Mouse (Mus musculus) MEL (cell line): ENCODE measurements at regions not wholly inside any gene's neighbourhood (a gene's known extent, or its start where the extent isn't known, plus 50 kb on each side); places are given as distances from the start of the nearest gene placed in this dataset.

Experiments
- DNase-seq: peaks from one replicate; pipeline ENCODE4 v3.0.0; 2011; ENCODE audit warnings: low read depth, low spot score
- H3K27ac ChIP-seq: 2 replicates; pipeline ENCODE4 v1.5.1; 2012; ENCODE audit warnings: low read depth, mild to moderate bottlenecking, control low read depth, low read length, moderate library complexity; ENCODE audit not compliant: control insufficient read depth
- H3K27me3 ChIP-seq, 2 experiments: fragments of 150-350 bp in 1 of 2; sonication (generic) in 1 of 2; 2 replicates each; pipeline ENCODE4 v1.6.1; 2012; ENCODE audit warnings: low read length in 2 of 2, mild to moderate bottlenecking in 2 of 2, improper control_type of control experiment in 1 of 2, moderate library complexity in 1 of 2; ENCODE audit not compliant: insufficient read depth in 2 of 2, control insufficient read depth in 1 of 2
- H3K36me3 ChIP-seq, 2 experiments: 2 replicates each; pipeline ENCODE4 v1.6.1; 2012 to 2014; ENCODE audit warnings: low read length in 2 of 2, improper control_type of control experiment in 1 of 2, inconsistent platforms in 1 of 2, mild to moderate bottlenecking in 1 of 2; ENCODE audit not compliant: insufficient read depth in 2 of 2, control insufficient read depth in 1 of 2
- H3K4me1 ChIP-seq, 2 experiments: fragments of 150-350 bp in 1 of 2; sonication (generic) in 1 of 2; 2 replicates each; pipeline ENCODE4 v1.6.1; 2012; ENCODE audit warnings: low read length in 2 of 2, improper control_type of control experiment in 1 of 2, mild to moderate bottlenecking in 1 of 2; ENCODE audit not compliant: insufficient read depth in 2 of 2, control insufficient read depth in 1 of 2
- H3K4me3 ChIP-seq, 2 experiments: fragments of 150-350 bp in 1 of 2; sonication (generic) in 1 of 2; 2 replicates each; pipeline ENCODE4 v1.5.1; 2012; ENCODE audit warnings: low read depth in 2 of 2, low read length in 2 of 2, mild to moderate bottlenecking in 2 of 2, moderate library complexity in 2 of 2, control low read depth in 1 of 2, improper control_type of control experiment in 1 of 2; ENCODE audit not compliant: control insufficient read depth in 1 of 2, insufficient read depth in 1 of 2
- H3K79me2 ChIP-seq: 2 replicates; pipeline ENCODE4 v1.6.1; 2012; ENCODE audit warnings: mild to moderate bottlenecking, low read length, moderate library complexity; ENCODE audit not compliant: control insufficient read depth, poor library complexity, insufficient read depth
- H3K9ac ChIP-seq: 2 replicates; pipeline ENCODE4 v1.6.1; 2012; ENCODE audit warnings: low read depth, mild to moderate bottlenecking, control low read depth, low read length, moderate library complexity; ENCODE audit not compliant: control insufficient read depth, poor library complexity, severe bottlenecking
- H3K9me3 ChIP-seq: fragments of 150-350 bp; sonication (generic); replicated peaks from 2 replicates; pipeline ENCODE4 v1.6.1; 2012; ENCODE audit warnings: mild to moderate bottlenecking, low read length, improper control_type of control experiment, moderate library complexity; ENCODE audit not compliant: insufficient read depth
- BHLHE40 ChIP-seq: IDR thresholded peaks from 2 replicates; pipeline ENCODE4 v1.6.1; 2012; ENCODE audit warnings: low read depth, mild to moderate bottlenecking, inconsistent platforms, low read length, improper control_type of control experiment, borderline replicate concordance
- CHD1 ChIP-seq: IDR thresholded peaks from 2 replicates; pipeline ENCODE4 v1.6.1; 2012; ENCODE audit warnings: low read depth, mild to moderate bottlenecking, inconsistent platforms, low read length, improper control_type of control experiment
- CHD2 ChIP-seq: IDR thresholded peaks from 2 replicates; pipeline ENCODE4 v1.6.1; 2011; ENCODE audit warnings: low read length, improper control_type of control experiment
- E2F4 ChIP-seq: IDR thresholded peaks from 2 replicates; pipeline ENCODE4 v1.6.1; 2011; ENCODE audit warnings: low read depth, low read length, improper control_type of control experiment, borderline replicate concordance
- ELF1 ChIP-seq: IDR thresholded peaks from 2 replicates; pipeline ENCODE4 v1.6.1; 2014; ENCODE audit warnings: low read depth, mild to moderate bottlenecking, inconsistent platforms, low read length, improper control_type of control experiment, moderate library complexity
- ETS1 ChIP-seq: IDR thresholded peaks from 2 replicates; pipeline ENCODE4 v1.6.1; 2012; ENCODE audit warnings: low read depth, mild to moderate bottlenecking, inconsistent platforms, low read length, improper control_type of control experiment, moderate library complexity
- HCFC1 ChIP-seq: IDR thresholded peaks from 2 replicates; pipeline ENCODE4 v1.6.1; 2012; ENCODE audit warnings: low read depth, mild to moderate bottlenecking, inconsistent platforms, low read length, improper control_type of control experiment, moderate library complexity
- JUND ChIP-seq: IDR thresholded peaks from 2 replicates; pipeline ENCODE4 v1.6.1; 2011; ENCODE audit warnings: low read depth, mild to moderate bottlenecking, improper control_type of control experiment, low read length
- KAT2A ChIP-seq: conservative IDR thresholded peaks from 2 replicates; pipeline ENCODE4 v1.6.1; 2012; ENCODE audit warnings: low read depth, low read length, improper control_type of control experiment, inconsistent platforms
- MAZ ChIP-seq: IDR thresholded peaks from 2 replicates; pipeline ENCODE4 v1.6.1; 2012; ENCODE audit warnings: low read depth, mild to moderate bottlenecking, inconsistent platforms, low read length, improper control_type of control experiment
- MEF2A ChIP-seq: IDR thresholded peaks from 2 replicates; pipeline ENCODE4 v1.6.1; 2014; ENCODE audit warnings: low read depth, mild to moderate bottlenecking, inconsistent platforms, low read length, improper control_type of control experiment; ENCODE audit not compliant: poor library complexity, insufficient replicate concordance, severe bottlenecking; ENCODE audit errors: extremely low read depth
- MXI1 ChIP-seq: IDR thresholded peaks from 2 replicates; pipeline ENCODE4 v1.6.1; 2011; ENCODE audit warnings: mild to moderate bottlenecking, low read depth, low read length, improper control_type of control experiment
- MYC ChIP-seq: IDR thresholded peaks from 2 replicates; pipeline ENCODE4 v1.6.1; 2011; ENCODE audit warnings: low read depth, mild to moderate bottlenecking, low read length, improper control_type of control experiment, moderate library complexity
- NRF1 ChIP-seq: IDR thresholded peaks from 2 replicates; pipeline ENCODE4 v1.6.1; 2014; ENCODE audit warnings: low read depth, mild to moderate bottlenecking, inconsistent platforms, low read length, improper control_type of control experiment, moderate library complexity; ENCODE audit not compliant: poor library complexity, insufficient read depth, severe bottlenecking
- POLR2AphosphoS5 ChIP-seq: IDR thresholded peaks from 2 replicates; pipeline ENCODE4 v1.6.1; 2012; ENCODE audit warnings: low read depth, borderline replicate concordance, mild to moderate bottlenecking, inconsistent platforms, low read length, moderate library complexity, mixed read lengths
- RAD21 ChIP-seq: IDR thresholded peaks from 2 replicates; pipeline ENCODE4 v1.6.1; 2011; ENCODE audit warnings: mild to moderate bottlenecking, low read depth, low read length, improper control_type of control experiment
- RCOR1 ChIP-seq: IDR thresholded peaks from 2 replicates; pipeline ENCODE4 v1.6.1; 2012; ENCODE audit warnings: low read depth, mild to moderate bottlenecking, inconsistent platforms, low read length, improper control_type of control experiment
- SIN3A ChIP-seq: IDR thresholded peaks from 2 replicates; pipeline ENCODE4 v1.6.1; 2012; ENCODE audit warnings: low read length, improper control_type of control experiment, inconsistent platforms
- SMC3 ChIP-seq: IDR thresholded peaks from 2 replicates; pipeline ENCODE4 v1.6.1; 2011; ENCODE audit warnings: low read depth, low read length, improper control_type of control experiment
- TAL1 ChIP-seq: IDR thresholded peaks from 2 replicates; pipeline ENCODE4 v1.6.1; 2012; ENCODE audit warnings: mild to moderate bottlenecking, inconsistent platforms, low read length, moderate library complexity, mixed read lengths
- TCF12 ChIP-seq: IDR thresholded peaks from 2 replicates; pipeline ENCODE4 v1.6.1; 2014; ENCODE audit warnings: low read depth, mild to moderate bottlenecking, inconsistent platforms, low read length, improper control_type of control experiment, moderate library complexity
- UBTF ChIP-seq: IDR thresholded peaks from 2 replicates; pipeline ENCODE4 v1.6.1; 2012; ENCODE audit warnings: low read depth, mild to moderate bottlenecking, inconsistent platforms, low read length, improper control_type of control experiment, moderate library complexity, borderline replicate concordance; ENCODE audit not compliant: insufficient read depth
- USF1 ChIP-seq: IDR thresholded peaks from 2 replicates; pipeline ENCODE4 v1.6.1; 2014; ENCODE audit warnings: low read depth, mild to moderate bottlenecking, inconsistent platforms, low read length, improper control_type of control experiment, moderate library complexity
- ZC3H11A ChIP-seq: IDR thresholded peaks from 2 replicates; pipeline ENCODE4 v1.6.1; 2012; ENCODE audit warnings: low read depth, mild to moderate bottlenecking, inconsistent platforms, low read length, improper control_type of control experiment
- ZKSCAN1 ChIP-seq: IDR thresholded peaks from 2 replicates; pipeline ENCODE4 v1.6.1; 2012; ENCODE audit warnings: low read depth, mild to moderate bottlenecking, inconsistent platforms, low read length, improper control_type of control experiment, moderate library complexity

DNA sequence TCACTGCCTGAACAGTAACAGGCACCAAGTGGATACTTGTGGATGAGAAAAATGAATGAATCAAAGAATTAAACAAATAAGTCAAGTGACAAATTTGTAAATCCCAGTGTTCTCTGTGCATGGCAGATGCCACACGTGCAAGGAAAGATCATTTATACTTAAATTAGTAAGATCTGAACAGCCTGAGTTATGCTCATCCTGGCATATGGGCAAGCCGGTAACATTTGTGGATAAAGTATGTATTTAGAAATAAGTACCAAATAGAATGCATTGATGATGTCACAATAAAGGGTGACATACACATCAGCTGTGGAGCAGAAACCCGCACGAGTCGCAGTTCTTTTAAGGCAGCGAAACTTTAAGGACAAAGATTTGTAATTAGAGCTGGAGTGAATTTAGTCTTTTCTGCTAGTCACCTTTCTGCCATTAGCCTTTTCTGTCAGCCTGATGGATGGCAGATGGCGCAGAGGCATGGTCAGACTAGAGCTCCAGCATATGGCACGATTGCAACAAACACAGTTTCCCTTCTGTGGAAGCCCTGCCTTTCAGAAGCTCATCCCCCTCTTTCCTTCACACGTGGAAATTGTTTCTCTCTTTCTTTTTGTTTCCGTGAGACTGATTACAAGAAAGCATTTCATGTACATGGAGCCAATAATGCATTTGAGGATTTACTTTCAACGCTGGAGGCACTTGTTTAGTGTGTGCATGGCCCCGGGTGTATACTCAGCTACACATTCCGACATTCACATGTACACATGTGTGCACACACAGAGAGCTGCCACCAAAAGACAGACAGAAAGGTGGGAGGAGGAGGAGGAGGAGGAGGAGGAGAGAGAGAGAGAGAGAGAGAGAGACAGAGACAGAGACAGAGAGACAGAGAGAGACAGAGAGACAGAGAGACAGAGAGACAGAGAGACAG lies 154.3 kb upstream of the D16Ertd472e start:
- no peak overlapping the region for H3K27ac ChIP-seq
- H3K79me2 ChIP-seq = no peaks in the 10 kb centered on the region
- H3K9me3 ChIP-seq = no peaks in the 10 kb centered on the region
- no peak for DNase-seq
- no peak overlapping the region for H3K9ac ChIP-seq
- no peaks in the 10 kb centered on the region for H3K4me1 ChIP-seq
- no peaks in the 10 kb centered on the region for H3K27me3 ChIP-seq
- TF ChIP-seq ELF1 (no peak), TCF12 (no peak), ETS1 (no peak), CHD2 (no peak), RAD21 (no peak), UBTF (no peak), ZC3H11A (no peak), KAT2A (no peak), USF1 (no peak), HCFC1 (no peak), MEF2A (no peak), MAZ (no peak), ZKSCAN1 (no peak), CHD1 (no peak), SIN3A (no peak), TAL1 (no peak), JUND (no peak)
- no peaks in the 10 kb centered on the region for H3K36me3 ChIP-seq
- H3K4me3 ChIP-seq = no peak overlapping the region

DNA sequence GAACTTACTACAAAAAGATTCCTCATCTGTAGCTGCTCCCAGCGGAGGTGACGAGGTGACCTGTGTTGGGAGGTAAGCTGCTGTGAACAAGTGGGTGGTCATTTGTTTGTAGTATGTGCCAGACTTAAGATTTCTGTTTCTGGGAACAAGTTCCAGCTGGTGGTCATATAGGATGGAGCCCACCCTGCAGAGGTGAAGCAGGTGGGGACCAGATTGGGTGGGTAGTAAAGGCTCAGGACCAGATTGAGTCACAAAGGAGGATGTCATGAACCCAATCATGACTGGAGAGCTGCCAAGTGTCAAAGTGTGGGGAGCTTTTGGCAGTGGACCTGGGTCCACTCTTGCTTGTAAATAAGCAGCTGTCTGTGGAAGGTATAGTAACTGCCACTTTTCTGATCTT lies 149.0 kb upstream of the D16Ertd472e start:
- no peak overlapping the region for H3K9ac ChIP-seq
- H3K27ac ChIP-seq = no peak overlapping the region
- no peak overlapping the region for H3K4me3 ChIP-seq
- no peaks in the 10 kb centered on the region for H3K27me3 ChIP-seq
- no peaks in the 10 kb centered on the region for H3K36me3 ChIP-seq
- TF ChIP-seq RAD21 = no peak
- no peak for TF ChIP-seq MYC
- no peak for TF ChIP-seq JUND
- no peak for TF ChIP-seq BHLHE40
- no peak for TF ChIP-seq NRF1
- no peak for TF ChIP-seq ZKSCAN1
- no peak for TF ChIP-seq E2F4
- TF ChIP-seq SMC3 = no peak
- TF ChIP-seq MXI1 = no peak
- no peak for TF ChIP-seq UBTF
- no peak for TF ChIP-seq MEF2A
- no peak for TF ChIP-seq KAT2A
- TF ChIP-seq MAZ = no peak
- no peak for TF ChIP-seq TAL1
- TF ChIP-seq POLR2AphosphoS5 = no peak
- TF ChIP-seq RCOR1 = no peak
- no peaks in the 10 kb centered on the region for H3K79me2 ChIP-seq
- DNase-seq = no peak
- no peaks in the 10 kb centered on the region for H3K4me1 ChIP-seq
- no peaks in the 10 kb centered on the region for H3K9me3 ChIP-seq
